Mouse (Mus musculus): ENCODE data around the gene Kyat1. TPM values are rescaled to one million over a fixed set of nuclear protein-coding genes. Genes with fewer than 3 reads are reported as not detected.
"Not testable (repeated sequence)": the region's sequence is repeated elsewhere in the genome, so short reads cannot be mapped to it uniquely, and the experiment has no call there.

Gene Kyat1
- total RNA-seq, 2 experiments from 2014 or later = 14.3 to 15.2 TPM

- H3K4me3 ChIP-seq = no peak overlapping the region
- no peak for DNase-seq (ENCODE audit: extremely low spot score in 1 of 2, low spot score in 2 of 2)
- no peak for TF ChIP-seq CTCF (IDR thresholded peaks at IDR 0.05)
- H3K27ac ChIP-seq = no peak overlapping the region
- intact Hi-C loops (cut with DNase I) = no loop called here
These were observed 21.9 kb downstream of the Kyat1 start for GRCm38 (mm10) chr2:30183721-30184120.

- Histone ChIP-seq H3K4me3 (no peak overlapping the region), H3K27ac (no peak overlapping the region)
- intact Hi-C loops (cut with DNase I) = no loop called here
- TF ChIP-seq CTCF (IDR thresholded peaks at IDR 0.05) = no peak
- no peak for DNase-seq (ENCODE audit: extremely low spot score in 1 of 2, low spot score in 2 of 2)
These were observed 23.2 kb downstream of the Kyat1 start for GRCm38 (mm10) chr2:30182424-30182823.

GRCm38 (mm10) chr2:30178711-30179110 is 26.9 kb downstream of the Kyat1 start:
- peak overlapping the region; percentile 59 for H3K4me3 ChIP-seq
- peak; percentile 34 for TF ChIP-seq CTCF (IDR thresholded peaks at IDR 0.05)
- intact Hi-C loops (cut with DNase I) = loop anchor here (1.0 to 2.0 kb wide), 2 partner anchors 26 to 59 kb away; partner anchors contain the start of genes Kyat1 and Lrrc8a
- DNase-seq (ENCODE audit: extremely low spot score in 1 of 2, low spot score in 2 of 2) = not testable (repeated sequence)
- peak overlapping the region; percentile 13; the same call in 1 of the 2 replicates for H3K27ac ChIP-seq

DNA sequence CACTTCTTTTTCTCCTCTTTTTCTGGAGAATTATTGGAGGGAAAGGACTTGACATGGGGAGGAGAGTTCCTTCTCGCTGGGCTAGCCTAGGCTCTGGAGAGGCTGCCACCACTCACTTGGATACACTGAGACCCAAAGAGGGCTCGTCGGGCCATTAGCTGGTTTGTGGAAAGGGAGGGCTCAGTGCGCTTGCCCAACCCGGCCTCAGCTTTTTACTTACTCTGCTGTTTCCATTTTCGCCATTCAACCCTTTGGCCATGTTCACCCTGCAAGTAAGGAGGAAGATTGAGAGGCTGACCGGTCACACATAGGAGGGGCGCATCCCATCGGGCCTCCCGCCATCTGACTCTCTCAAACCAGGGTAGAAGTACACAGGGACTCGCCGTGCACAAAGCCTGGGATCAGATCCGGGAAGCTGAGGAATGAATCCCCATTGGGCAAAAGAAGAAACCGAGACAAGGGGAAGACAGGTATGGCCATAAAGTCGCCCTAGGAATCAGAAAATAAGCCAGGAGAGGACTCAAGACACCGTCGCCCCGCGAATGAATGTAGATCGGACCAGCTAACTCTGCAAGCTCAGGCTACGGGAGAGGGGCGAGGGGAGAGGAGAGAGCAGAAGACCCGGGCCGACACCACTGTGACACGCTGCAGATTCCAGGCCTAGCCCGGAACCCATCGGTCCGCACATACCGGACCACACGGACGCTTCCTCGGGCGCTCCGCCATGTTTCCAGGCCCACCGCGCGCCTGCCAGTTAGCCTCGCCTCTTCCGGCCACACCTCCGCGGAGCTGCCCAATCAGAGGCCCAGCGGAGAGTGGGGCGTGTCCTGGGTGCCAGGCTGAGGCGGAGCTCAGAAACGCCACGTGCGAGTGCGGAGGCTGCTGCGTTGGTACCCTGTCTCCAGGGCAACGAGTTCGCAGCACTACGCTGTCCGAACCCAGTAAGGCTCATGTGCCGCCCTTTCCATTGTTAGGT is 27.7 kb downstream of the Kyat1 start, which contains the start of gene Spout1:
Spout1 (minus strand) TSS at position 760 of the 976 bp plus-strand sequence.
- peak within 1 kb of the TSS; percentile 70 for H3K27ac ChIP-seq
- peak; percentile 93 to 97 for DNase-seq (ENCODE audit: extremely low spot score in 1 of 2, low spot score in 2 of 2)
- intact Hi-C loops (cut with DNase I) = loop anchor here (1.0 to 2.0 kb wide), 3 partner anchors 27 to 93 kb away; partner anchors contain the start of genes Kyat1 and Lrrc8a
- H3K4me3 ChIP-seq = peak within 1 kb of the TSS; percentile 59
- TF ChIP-seq CTCF (IDR thresholded peaks at IDR 0.05) = no peak

GRCm38 (mm10) chr2:30176561-30176960 is 29.1 kb downstream of the Kyat1 start:
- no peak for DNase-seq (ENCODE audit: extremely low spot score in 1 of 2, low spot score in 2 of 2)
- Histone ChIP-seq H3K27ac (no peak overlapping the region), H3K4me3 (no peak overlapping the region)
- no peak; the same call in none of the 2 replicates for TF ChIP-seq CTCF (IDR thresholded peaks at IDR 0.05)
- intact Hi-C loops (cut with DNase I) = loop anchor here (2.0 kb wide), 1 partner anchor 94 kb away; no protein-coding TSS in a partner anchor

GRCm38 (mm10) chr2:30175897-30176296 is 29.8 kb downstream of the Kyat1 start:
- Histone ChIP-seq H3K27ac (no peak overlapping the region), H3K4me3 (no peak overlapping the region)
- intact Hi-C loops (cut with DNase I) = loop anchor here (2.0 kb wide), 1 partner anchor 95 kb away; no protein-coding TSS in a partner anchor
- DNase-seq (ENCODE audit: extremely low spot score in 1 of 2, low spot score in 2 of 2) = no peak
- TF ChIP-seq CTCF (IDR thresholded peaks at IDR 0.05) = peak; percentile 20

- H3K4me3 ChIP-seq = no peak overlapping the region
- no peak for TF ChIP-seq CTCF (IDR thresholded peaks at IDR 0.05)
- H3K27ac ChIP-seq = no peak overlapping the region
- intact Hi-C loops (cut with DNase I) = loop anchor here (5.0 kb wide), 1 partner anchor 41 kb away; the partner anchor contains the start of gene Tbc1d13
- no peak for DNase-seq (ENCODE audit: extremely low spot score in 1 of 2, low spot score in 2 of 2)
These were observed 32.0 kb downstream of the Kyat1 start for GRCm38 (mm10) chr2:30173541-30174240.

DNA sequence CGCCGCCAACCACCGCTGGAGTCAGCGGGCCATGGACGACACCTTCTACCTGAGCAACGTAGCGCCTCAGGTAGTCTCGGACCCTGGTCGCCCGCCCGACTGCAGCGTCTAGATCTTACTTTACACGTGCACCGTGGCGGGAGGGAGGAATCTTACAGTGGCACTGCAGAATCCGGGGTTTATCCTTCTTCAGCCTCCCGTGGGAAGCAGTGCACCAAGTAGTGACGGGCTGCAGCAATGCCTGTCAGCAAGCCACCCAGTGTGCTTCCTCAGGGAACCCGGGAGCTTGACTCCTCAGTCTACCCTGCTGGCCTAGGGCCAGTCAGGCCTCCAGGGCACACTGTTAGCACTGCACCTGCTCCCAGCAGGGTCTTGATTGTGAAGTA is 33.7 kb downstream of the Kyat1 start:
- Histone ChIP-seq H3K27ac (peak overlapping the region; percentile 98), H3K4me3 (peak overlapping the region; percentile 60)
- no peak for DNase-seq (ENCODE audit: extremely low spot score in 1 of 2, low spot score in 2 of 2)
- no peak for TF ChIP-seq CTCF (IDR thresholded peaks at IDR 0.05)
- intact Hi-C loops (cut with DNase I) = loop anchor here (5.0 kb wide), 1 partner anchor 40 kb away; the partner anchor contains the start of gene Tbc1d13

- H3K4me3 ChIP-seq = peak within 1 kb of the TSS; percentile 60
- peak; percentile 88 to 89 for DNase-seq (ENCODE audit: extremely low spot score in 1 of 2, low spot score in 2 of 2)
- TF ChIP-seq CTCF (IDR thresholded peaks at IDR 0.05) = no peak
- peak within 1 kb of the TSS; percentile 98 for H3K27ac ChIP-seq
- intact Hi-C loops (cut with DNase I) = loop anchor here (5.0 kb wide), 1 partner anchor 39 kb away; the partner anchor contains the start of gene Tbc1d13
These were observed 34.2 kb downstream of the Kyat1 start, which contains the start of gene Endog for GRCm38 (mm10) chr2:30171371-30171996. Endog (plus strand) TSS chr2:30171493.

DNA sequence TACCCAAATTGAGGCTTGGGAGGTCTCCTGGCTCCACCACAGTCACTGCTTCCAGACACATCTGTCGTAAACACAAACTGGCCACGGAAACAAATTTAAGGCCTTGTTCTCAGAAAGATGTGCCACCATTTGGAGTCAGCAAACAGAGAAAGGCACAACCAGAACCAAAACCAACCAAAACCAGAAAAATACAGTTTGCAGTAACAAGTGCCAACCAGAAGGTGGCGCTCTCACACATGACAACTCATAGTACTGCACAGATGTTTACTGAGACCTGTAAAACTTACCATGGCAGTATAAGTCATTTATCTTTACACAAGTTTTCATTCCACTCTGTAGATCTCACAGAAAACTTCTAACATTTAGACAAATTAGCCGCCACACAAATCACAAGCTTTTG is 39.0 kb downstream of the Kyat1 start:
- intact Hi-C loops (cut with DNase I) = no loop called here
- H3K27ac ChIP-seq = no peak overlapping the region
- no peak overlapping the region for H3K4me3 ChIP-seq
- TF ChIP-seq CTCF (IDR thresholded peaks at IDR 0.05) = peak; percentile 29
- DNase-seq (ENCODE audit: extremely low spot score in 1 of 2, low spot score in 2 of 2) = no peak

DNA sequence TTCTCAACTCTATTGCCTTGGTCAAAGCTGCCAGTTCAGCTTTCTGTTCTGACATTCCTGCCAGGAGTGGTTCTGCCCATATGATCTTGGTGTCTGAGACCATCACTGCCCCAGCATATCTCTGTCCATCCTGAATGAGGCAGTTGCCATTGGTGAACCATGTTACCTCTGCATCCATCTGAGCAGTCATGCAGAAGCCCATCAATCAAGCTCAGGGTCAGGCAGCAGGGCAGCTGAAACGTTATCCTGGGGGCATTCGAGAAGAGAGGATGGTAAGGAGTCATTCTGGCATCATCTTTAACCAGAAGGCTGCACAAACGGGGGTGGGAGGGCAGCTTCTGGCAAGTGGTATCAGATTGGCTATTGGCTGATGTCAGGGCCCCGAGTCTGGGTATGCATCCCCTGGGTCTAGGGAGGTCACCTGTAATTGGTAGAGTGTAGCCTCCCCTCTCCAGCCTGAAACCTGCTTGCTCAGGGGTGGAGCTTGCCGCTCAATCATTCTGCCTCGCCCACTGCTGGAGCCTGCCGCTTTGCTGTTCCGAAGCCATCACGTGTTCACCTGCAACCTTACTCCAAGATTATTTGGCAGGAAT is 41.2 kb downstream of the Kyat1 start:
- DNase-seq (ENCODE audit: extremely low spot score in 1 of 2, low spot score in 2 of 2) = no peak
- no peak overlapping the region for H3K27ac ChIP-seq
- intact Hi-C loops (cut with DNase I) = no loop called here
- H3K4me3 ChIP-seq = no peak overlapping the region
- TF ChIP-seq CTCF (IDR thresholded peaks at IDR 0.05) = no peak

Measured in left cerebral cortex, adult 2 months (tissue).